Mouse (Mus musculus) T-helper 17 cell (primary cell): ENCODE data around the gene Olfr522.

Experiments
- in situ Hi-C, 2 experiments: fragments of 300-600 bp; cut with MboI, MseI; formaldehyde crosslinking; loops; 1 replicate in 1 of 2; 2 replicates in 1 of 2; pipeline ENCODE4 v1.15.1; 2025; ENCODE audit warnings: high pct_unique_total_duplicates in 2 of 2

The Olfr522 gene

DNA sequence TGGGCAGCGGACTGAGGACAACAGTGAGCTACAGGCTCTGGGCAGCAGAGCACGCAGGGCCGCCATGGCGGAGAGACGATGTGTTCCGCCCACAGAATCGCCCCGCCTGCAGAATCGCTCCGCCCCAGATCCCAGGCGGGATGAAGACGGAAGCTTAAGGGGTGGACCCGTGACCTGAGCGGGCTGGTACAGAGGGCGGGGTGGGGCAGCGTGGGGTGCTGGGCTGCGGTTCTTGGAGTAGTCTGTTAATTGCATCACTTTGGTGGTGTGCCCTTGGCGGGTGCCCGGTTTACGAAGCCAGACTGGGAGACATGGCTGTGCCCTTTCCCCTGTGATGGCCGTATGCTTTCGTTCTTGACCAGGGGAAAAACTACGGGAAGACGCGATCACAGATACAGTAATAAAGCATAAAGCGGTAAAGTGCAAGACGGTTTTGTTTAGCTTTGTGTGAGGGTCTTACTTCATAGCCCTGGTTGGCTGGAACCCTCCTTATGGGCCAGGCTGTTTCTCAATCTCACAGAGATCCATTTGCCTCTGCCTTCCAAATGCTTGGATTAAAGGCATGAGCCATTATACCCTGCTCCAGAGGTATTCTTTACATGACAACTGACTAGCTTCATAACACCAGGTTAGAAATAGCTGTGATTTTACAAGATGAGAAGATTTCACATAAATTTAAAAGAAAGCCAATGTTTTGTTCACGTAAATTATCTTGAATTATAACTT is 48.1 kb downstream of the Olfr522 start, which contains the start of gene Echs1:
Echs1 (minus strand) TSS at position 148 of the 726 bp plus-strand sequence.
- in situ Hi-C loops: no loop called here

GRCm38 (mm10) chr7:140115583-140116328 is 48.8 kb downstream of the Olfr522 start, which contains the start of gene Paox:
Gene Paox, plus strand, starts transcription at chr7:140115799.
- in situ Hi-C loops: no loop called here

GRCm38 (mm10) chr7:140111943-140112342 is 52.6 kb downstream of the Olfr522 start:
- in situ Hi-C loops: no loop called here
